Mouse (Mus musculus): Measurements from ENCODE around the gene Rdh8. TPM values are rescaled to one million over a fixed set of nuclear protein-coding genes. Genes with fewer than 3 reads are reported as not detected.

Rdh8 gene
- polyA plus RNA-seq, 1 experiment from 2014 or later = not detected

GRCm38 (mm10) chr9:20805706-20806105, 12.6 kb upstream of the Rdh8 start:
- no peak overlapping the region for H3K4me2 ChIP-seq (ENCODE audit: low read depth)
- no peaks in the 10 kb centered on the region; the same call in 1 of the 2 replicates for H3K36me3 ChIP-seq (ENCODE audit: control insufficient read depth, insufficient read depth, low read length)
- DNase-seq (ENCODE audit: low spot score) (no peak), ATAC-seq (ENCODE audit: insufficient read depth, low FRiP score, low TSS enrichment) (no peak)
- WGBS = 46% methylated on average over 5 of the region's 5 CpGs
- no peaks in the 10 kb centered on the region for H3K4me1 ChIP-seq (ENCODE audit: control insufficient read depth, insufficient read depth, low read length)
- H3K9me3 ChIP-seq (ENCODE audit: control insufficient read depth, low read length) = peaks cover 3% of the 10 kb centered on the region; the same call in 1 of the 2 replicates
- no peak overlapping the region for H3K4me3 ChIP-seq (ENCODE audit: low read depth, low read length)
- H3K9ac ChIP-seq (ENCODE audit: low read length) = no peak overlapping the region
- H3K27me3 ChIP-seq (ENCODE audit: control insufficient read depth, insufficient read depth, low read length) = no peaks in the 10 kb centered on the region
- H3K27ac ChIP-seq (ENCODE audit: low read depth, low read length) = no peak overlapping the region

GRCm38 (mm10) chr9:20810271-20810670, 8.0 kb upstream of the Rdh8 start:
- H3K9ac ChIP-seq (ENCODE audit: low read length) = no peak overlapping the region
- H3K27me3 ChIP-seq (ENCODE audit: control insufficient read depth, insufficient read depth, low read length) = no peaks in the 10 kb centered on the region
- ATAC-seq (ENCODE audit: insufficient read depth, low FRiP score, low TSS enrichment) = no peak
- H3K9me3 ChIP-seq (ENCODE audit: control insufficient read depth, low read length) = no peaks in the 10 kb centered on the region
- H3K4me2 ChIP-seq (ENCODE audit: low read depth) = no peak overlapping the region
- no peak overlapping the region for H3K4me3 ChIP-seq (ENCODE audit: low read depth, low read length)
- no peaks in the 10 kb centered on the region; the same call in 1 of the 2 replicates for H3K36me3 ChIP-seq (ENCODE audit: control insufficient read depth, insufficient read depth, low read length)
- no peak for DNase-seq (ENCODE audit: low spot score)
- H3K27ac ChIP-seq (ENCODE audit: low read depth, low read length) = no peak overlapping the region
- peaks cover 8% of the 10 kb centered on the region for H3K4me1 ChIP-seq (ENCODE audit: control insufficient read depth, insufficient read depth, low read length)
- WGBS = 65% methylated on average over 4 of the region's 4 CpGs

GRCm38 (mm10) chr9:20810773-20811172, 7.5 kb upstream of the Rdh8 start:
- Histone ChIP-seq H3K4me2 (ENCODE audit: low read depth) (no peak overlapping the region), H3K9ac (ENCODE audit: low read length) (no peak overlapping the region), H3K4me3 (ENCODE audit: low read depth, low read length) (no peak overlapping the region), H3K9me3 (ENCODE audit: control insufficient read depth, low read length) (no peaks in the 10 kb centered on the region), H3K36me3 (ENCODE audit: control insufficient read depth, insufficient read depth, low read length) (no peaks in the 10 kb centered on the region; the same call in 1 of the 2 replicates), H3K27ac (ENCODE audit: low read depth, low read length) (no peak overlapping the region), H3K27me3 (ENCODE audit: control insufficient read depth, insufficient read depth, low read length) (no peaks in the 10 kb centered on the region), H3K4me1 (ENCODE audit: control insufficient read depth, insufficient read depth, low read length) (peaks cover 8% of the 10 kb centered on the region)
- 50% methylated on average over 1 of the region's 1 CpGs for WGBS
- no peak for DNase-seq (ENCODE audit: low spot score)
- ATAC-seq (ENCODE audit: insufficient read depth, low FRiP score, low TSS enrichment) = no peak

- peak; percentile 36; the same call in 1 of the 2 replicates for ATAC-seq (ENCODE audit: insufficient read depth, low FRiP score, low TSS enrichment)
- DNase-seq (ENCODE audit: low spot score) = peak; percentile 46
- Histone ChIP-seq H3K27ac (ENCODE audit: low read depth, low read length) (no peak overlapping the region), H3K9me3 (ENCODE audit: control insufficient read depth, low read length) (no peaks in the 10 kb centered on the region), H3K36me3 (ENCODE audit: control insufficient read depth, insufficient read depth, low read length) (no peaks in the 10 kb centered on the region), H3K4me3 (ENCODE audit: low read depth, low read length) (no peak overlapping the region), H3K4me1 (ENCODE audit: control insufficient read depth, insufficient read depth, low read length) (peaks cover 8% of the 10 kb centered on the region), H3K4me2 (ENCODE audit: low read depth) (no peak overlapping the region), H3K27me3 (ENCODE audit: control insufficient read depth, insufficient read depth, low read length) (no peaks in the 10 kb centered on the region), H3K9ac (ENCODE audit: low read length) (no peak overlapping the region)
- 13% methylated on average over 19 of the region's 19 CpGs for WGBS
Measured at GRCm38 (mm10) chr9:20812537-20813271, 5.6 kb upstream of the Rdh8 start.

GRCm38 (mm10) chr9:20814521-20815272, 3.6 kb upstream of the Rdh8 start, which contains the start of gene Col5a3:
Col5a3 (minus strand) TSS chr9:20815067.
- Histone ChIP-seq H3K27me3 (ENCODE audit: control insufficient read depth, insufficient read depth, low read length) (no peaks in the 10 kb centered on the region), H3K9me3 (ENCODE audit: control insufficient read depth, low read length) (no peaks in the 10 kb centered on the region), H3K36me3 (ENCODE audit: control insufficient read depth, insufficient read depth, low read length) (no peaks in the 10 kb centered on the region), H3K4me1 (ENCODE audit: control insufficient read depth, insufficient read depth, low read length) (peaks cover 8% of the 10 kb centered on the region), H3K4me2 (ENCODE audit: low read depth) (peak within 1 kb of the TSS; percentile 45), H3K4me3 (ENCODE audit: low read depth, low read length) (peak within 1 kb of the TSS; percentile 12; the same call in 1 of the 2 replicates), H3K9ac (ENCODE audit: low read length) (peak within 1 kb of the TSS; percentile 11; the same call in 1 of the 2 replicates), H3K27ac (ENCODE audit: low read depth, low read length) (no peak within 1 kb of the TSS)
- WGBS = 6% methylated on average over 28 of the region's 29 CpGs
- peak; percentile 80 for ATAC-seq (ENCODE audit: insufficient read depth, low FRiP score, low TSS enrichment)
- DNase-seq (ENCODE audit: low spot score) = peak; percentile 63

- no peak overlapping the region for H3K4me2 ChIP-seq (ENCODE audit: low read depth)
- no peaks in the 10 kb centered on the region for H3K36me3 ChIP-seq (ENCODE audit: control insufficient read depth, insufficient read depth, low read length)
- WGBS = 91% methylated on average over 5 of the region's 5 CpGs
- H3K9ac ChIP-seq (ENCODE audit: low read length) = no peak overlapping the region
- ATAC-seq (ENCODE audit: insufficient read depth, low FRiP score, low TSS enrichment) = no peak
- H3K27ac ChIP-seq (ENCODE audit: low read depth, low read length) = no peak overlapping the region
- H3K4me1 ChIP-seq (ENCODE audit: control insufficient read depth, insufficient read depth, low read length) = no peaks in the 10 kb centered on the region
- H3K4me3 ChIP-seq (ENCODE audit: low read depth, low read length) = no peak overlapping the region
- H3K27me3 ChIP-seq (ENCODE audit: control insufficient read depth, insufficient read depth, low read length) = no peaks in the 10 kb centered on the region
- H3K9me3 ChIP-seq (ENCODE audit: control insufficient read depth, low read length) = no peaks in the 10 kb centered on the region
- DNase-seq (ENCODE audit: low spot score) = no peak
Measured at GRCm38 (mm10) chr9:20820001-20820400, 1.7 kb downstream of the Rdh8 start.

- Histone ChIP-seq H3K4me2 (ENCODE audit: low read depth) (no peak overlapping the region), H3K9me3 (ENCODE audit: control insufficient read depth, low read length) (no peaks in the 10 kb centered on the region), H3K9ac (ENCODE audit: low read length) (no peak overlapping the region), H3K27me3 (ENCODE audit: control insufficient read depth, insufficient read depth, low read length) (no peaks in the 10 kb centered on the region), H3K4me3 (ENCODE audit: low read depth, low read length) (no peak overlapping the region), H3K36me3 (ENCODE audit: control insufficient read depth, insufficient read depth, low read length) (no peaks in the 10 kb centered on the region), H3K4me1 (ENCODE audit: control insufficient read depth, insufficient read depth, low read length) (no peaks in the 10 kb centered on the region), H3K27ac (ENCODE audit: low read depth, low read length) (no peak overlapping the region)
- no peak for ATAC-seq (ENCODE audit: insufficient read depth, low FRiP score, low TSS enrichment)
- no peak for DNase-seq (ENCODE audit: low spot score)
- WGBS = 73% methylated on average over 3 of the region's 3 CpGs
Measured at GRCm38 (mm10) chr9:20822821-20823220, 4.5 kb downstream of the Rdh8 start.

- Histone ChIP-seq H3K9ac (ENCODE audit: low read length) (no peak overlapping the region), H3K36me3 (ENCODE audit: control insufficient read depth, insufficient read depth, low read length) (no peaks in the 10 kb centered on the region), H3K4me2 (ENCODE audit: low read depth) (no peak overlapping the region), H3K4me3 (ENCODE audit: low read depth, low read length) (no peak overlapping the region), H3K9me3 (ENCODE audit: control insufficient read depth, low read length) (no peaks in the 10 kb centered on the region), H3K27ac (ENCODE audit: low read depth, low read length) (no peak overlapping the region), H3K27me3 (ENCODE audit: control insufficient read depth, insufficient read depth, low read length) (no peaks in the 10 kb centered on the region), H3K4me1 (ENCODE audit: control insufficient read depth, insufficient read depth, low read length) (no peaks in the 10 kb centered on the region)
- DNase-seq (ENCODE audit: low spot score) (no peak), ATAC-seq (ENCODE audit: insufficient read depth, low FRiP score, low TSS enrichment) (no peak)
- WGBS = 71% methylated on average over 5 of the region's 5 CpGs
Measured at GRCm38 (mm10) chr9:20825781-20826180, 7.5 kb downstream of the Rdh8 start.
